Mouse (Mus musculus) heart, embryonic 16.5 days (tissue): ENCODE data around the gene Acvrl1. TPM values are rescaled to one million over a fixed set of nuclear protein-coding genes. Genes with fewer than 3 reads are reported as not detected.
A peak's percentile ranks its signal among the peaks of the same experiment; 100 is the strongest.

ENCODE experiments used
- ATAC-seq: fragments of 200-750 bp; cut with Nextera tagmentation; replicated peaks from 2 replicates; pipeline ENCODE4 v1.8.0; 2017; ENCODE audit warnings: moderate number of reproducible peaks; ENCODE audit not compliant: insufficient read depth, low FRiP score; ENCODE audit errors: extremely low read depth
- H3K27ac ChIP-seq: fragments of 300-500 bp; sonication (generic); 2 replicates; pipeline ENCODE4 v1.5.1; 2014; ENCODE audit warnings: mild to moderate bottlenecking, low read length, control low read depth, moderate library complexity
- H3K27me3 ChIP-seq: fragments of 300-500 bp; sonication (generic); 2 replicates; pipeline ENCODE4 v1.6.1; 2014; ENCODE audit warnings: low read length, mixed read lengths; ENCODE audit not compliant: control insufficient read depth, insufficient read depth
- H3K36me3 ChIP-seq: fragments of 300-500 bp; sonication (generic); 2 replicates; pipeline ENCODE4 v1.6.1; 2014; ENCODE audit not compliant: control insufficient read depth, insufficient read depth
- H3K4me1 ChIP-seq: fragments of 300-500 bp; sonication (generic); 2 replicates; pipeline ENCODE4 v1.6.1; 2014; ENCODE audit warnings: low read length, mixed read lengths; ENCODE audit not compliant: control insufficient read depth, insufficient read depth
- H3K4me2 ChIP-seq: fragments of 300-500 bp; sonication (generic); 2 replicates; pipeline ENCODE4 v1.6.1; 2014; ENCODE audit warnings: low read depth, mild to moderate bottlenecking, control low read depth, low read length
- H3K4me3 ChIP-seq: fragments of 300-500 bp; sonication (generic); 2 replicates; pipeline ENCODE4 v1.5.1; 2014; ENCODE audit warnings: mild to moderate bottlenecking, control low read depth, low read length
- H3K9ac ChIP-seq: fragments of 300-500 bp; sonication (generic); 2 replicates; pipeline ENCODE4 v1.6.1; 2014; ENCODE audit warnings: low read length, control low read depth
- H3K9me3 ChIP-seq: fragments of 300-500 bp; sonication (generic); replicated peaks from 2 replicates; pipeline ENCODE4 v1.6.1; 2016; ENCODE audit warnings: low read length; ENCODE audit not compliant: control insufficient read depth
- WGBS: fragments of 180-500 bp; shearing (Covaris S2); extraction: QIAGEN DNeasy Blood & Tissue Kit; methylation state at CpG from one replicate; pipeline ENCODE4 v1.1.7; 2014; 5-methylcytosine and 5-hydroxymethylcytosine counted together
- microRNA-seq: library from miRNA; unstranded; fragments of <30 nt; microRNA quantifications from one replicate; pipeline ENCODE4, GENCODE M21; 2017
- polyA plus RNA-seq: library from polyadenylated mRNA; unstranded; fragments of >200 nt; fragmentation: Nextera tagmentation; extraction: Ambion mirVana; gene quantifications from 2 replicates; pipeline ENCODE4 v1.2.1, GENCODE M21; 2015

Gene Acvrl1
- polyA plus RNA-seq, 1 experiment from 2014 or later: 14.7 TPM

GRCm38 (mm10) chr15:101189981-101190761 lies 61.8 kb downstream of the Acvrl1 start:
- H3K27me3 ChIP-seq: no peaks in the 10 kb centered on the region
- H3K36me3 ChIP-seq: peaks cover 9% of the 10 kb centered on the region
- no peak overlapping the region for H3K4me2 ChIP-seq
- H3K9me3 ChIP-seq: no peaks in the 10 kb centered on the region
- 72% methylated on average over 10 of the region's 10 CpGs for WGBS
- H3K27ac ChIP-seq: no peak overlapping the region
- H3K4me3 ChIP-seq: no peak overlapping the region
- H3K9ac ChIP-seq: no peak overlapping the region
- no peak for ATAC-seq
- H3K4me1 ChIP-seq: peaks cover 52% of the 10 kb centered on the region

GRCm38 (mm10) chr15:101190762-101191150 lies 62.4 kb downstream of the Acvrl1 start:
- Histone ChIP-seq H3K9me3 (no peaks in the 10 kb centered on the region), H3K27ac (peak overlapping the region; percentile 81), H3K36me3 (peaks cover 14% of the 10 kb centered on the region), H3K4me1 (peaks cover 52% of the 10 kb centered on the region), H3K4me2 (no peak overlapping the region), H3K27me3 (no peaks in the 10 kb centered on the region), H3K9ac (no peak overlapping the region), H3K4me3 (no peak overlapping the region)
- no peak for ATAC-seq
- WGBS: 35% methylated on average over 5 of the region's 5 CpGs

DNA sequence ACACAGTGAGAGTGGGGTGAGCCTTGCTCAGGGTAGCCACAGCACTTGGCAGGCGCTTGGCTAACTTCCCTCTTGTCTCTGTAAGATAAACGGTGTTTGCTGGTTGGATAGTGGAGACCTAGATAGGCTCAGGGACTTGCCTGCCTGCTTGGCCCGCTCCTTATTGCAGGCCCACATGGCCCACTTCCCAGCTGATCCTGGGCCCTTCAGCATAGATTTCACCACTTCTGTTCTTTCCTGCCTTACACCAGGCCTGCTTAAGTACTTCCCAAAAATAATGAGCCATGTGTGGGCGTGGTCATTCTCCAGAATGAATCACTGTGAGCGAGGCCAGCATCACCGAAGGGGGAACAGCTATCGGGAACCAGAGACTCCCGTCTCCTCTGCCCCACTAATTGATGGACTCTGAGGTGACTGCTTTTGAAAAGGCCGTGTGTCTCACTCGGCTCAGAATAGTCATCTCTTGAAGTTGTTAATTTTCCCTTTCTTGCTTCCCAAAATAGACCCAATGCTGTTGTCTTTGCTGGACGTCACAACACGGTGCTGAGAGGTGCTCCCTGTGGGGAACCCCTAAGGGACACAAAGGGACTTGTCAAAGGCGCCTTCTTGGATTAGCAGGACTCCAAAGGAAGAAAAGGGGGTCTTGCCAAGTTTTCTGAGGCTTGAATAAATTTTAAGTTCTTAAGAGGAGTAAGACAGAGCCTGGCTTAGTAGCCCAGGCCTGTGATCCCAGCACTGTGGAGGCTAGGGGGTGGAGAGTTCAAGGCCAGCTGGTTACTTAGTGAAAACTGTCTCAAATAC lies 63.3 kb downstream of the Acvrl1 start:
- H3K9me3 ChIP-seq: no peaks in the 10 kb centered on the region
- peak overlapping the region; percentile 8 for H3K4me2 ChIP-seq
- H3K27ac ChIP-seq: peak overlapping the region; percentile 81
- 15% methylated on average over 13 of the region's 13 CpGs for WGBS
- peak; percentile 54 for ATAC-seq
- H3K36me3 ChIP-seq: peaks cover 21% of the 10 kb centered on the region
- H3K4me3 ChIP-seq: no peak overlapping the region
- H3K4me1 ChIP-seq: peaks cover 52% of the 10 kb centered on the region
- H3K9ac ChIP-seq: peak overlapping the region; percentile 18; the same call in 1 of the 2 replicates
- no peaks in the 10 kb centered on the region for H3K27me3 ChIP-seq

GRCm38 (mm10) chr15:101192260-101192640 lies 63.9 kb downstream of the Acvrl1 start:
- Histone ChIP-seq H3K4me2 (no peak overlapping the region; the same call in 1 of the 2 replicates), H3K27me3 (no peaks in the 10 kb centered on the region), H3K9me3 (no peaks in the 10 kb centered on the region), H3K9ac (peak overlapping the region; percentile 18; the same call in 1 of the 2 replicates), H3K27ac (peak overlapping the region; percentile 81), H3K4me3 (no peak overlapping the region), H3K4me1 (peaks cover 52% of the 10 kb centered on the region), H3K36me3 (peaks cover 21% of the 10 kb centered on the region)
- 40% methylated on average over 7 of the region's 7 CpGs for WGBS
- no peak for ATAC-seq

DNA sequence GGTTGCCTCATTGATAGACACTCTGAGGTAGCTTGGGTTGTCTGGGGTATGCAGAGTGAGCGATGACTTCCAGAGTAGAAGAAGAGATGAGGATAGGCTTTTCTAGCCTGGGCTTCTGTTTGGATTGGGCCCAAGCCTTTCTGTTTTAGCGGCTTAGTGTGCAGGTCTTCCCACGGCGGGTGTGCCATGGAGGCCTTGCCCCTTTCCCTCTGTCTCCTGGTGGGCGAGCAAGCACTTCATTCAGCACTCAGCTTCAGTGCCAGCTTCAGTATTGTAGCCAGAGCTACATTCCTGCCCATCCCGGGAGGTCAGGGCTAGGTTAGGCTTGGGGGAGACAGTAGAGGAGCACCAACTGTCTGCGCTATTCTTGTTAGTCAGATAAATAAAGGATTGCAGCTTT lies 64.3 kb downstream of the Acvrl1 start:
- peaks cover 21% of the 10 kb centered on the region for H3K36me3 ChIP-seq
- no peak for ATAC-seq
- H3K27ac ChIP-seq: 0 out of 2 replicates have a peak overlapping the region, but pooled peaks have one; percentile 81
- H3K4me2 ChIP-seq: no peak overlapping the region
- no peaks in the 10 kb centered on the region for H3K9me3 ChIP-seq
- peaks cover 52% of the 10 kb centered on the region for H3K4me1 ChIP-seq
- no peak overlapping the region for H3K9ac ChIP-seq
- H3K4me3 ChIP-seq: no peak overlapping the region
- 55% methylated on average over 7 of the region's 7 CpGs for WGBS
- H3K27me3 ChIP-seq: no peaks in the 10 kb centered on the region

DNA sequence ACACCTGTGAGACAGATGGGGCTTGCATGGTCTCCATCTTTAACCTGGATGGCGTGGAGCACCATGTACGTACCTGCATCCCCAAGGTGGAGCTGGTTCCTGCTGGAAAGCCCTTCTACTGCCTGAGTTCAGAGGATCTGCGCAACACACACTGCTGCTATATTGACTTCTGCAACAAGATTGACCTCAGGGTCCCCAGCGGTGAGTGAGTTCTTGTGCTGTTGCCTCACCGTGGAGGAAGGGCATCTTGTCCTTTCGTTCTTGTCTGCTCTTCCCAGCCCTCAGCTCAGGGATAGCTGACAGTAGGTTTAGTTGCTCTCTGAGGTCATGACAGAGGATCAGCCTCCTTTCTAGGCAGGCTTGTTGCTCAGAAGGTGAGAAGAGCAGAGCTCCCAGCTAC lies 65.6 kb downstream of the Acvrl1 start:
- WGBS: 90% methylated on average over 6 of the region's 6 CpGs
- ATAC-seq: no peak
- H3K36me3 ChIP-seq: peaks cover 23% of the 10 kb centered on the region
- H3K4me1 ChIP-seq: peaks cover 47% of the 10 kb centered on the region
- no peaks in the 10 kb centered on the region for H3K27me3 ChIP-seq
- no peak overlapping the region for H3K27ac ChIP-seq
- no peak overlapping the region for H3K9ac ChIP-seq
- H3K4me2 ChIP-seq: no peak overlapping the region
- H3K9me3 ChIP-seq: no peaks in the 10 kb centered on the region
- H3K4me3 ChIP-seq: no peak overlapping the region

Small RNA genes lying within 50 kb of the gene (microRNA-seq; reads per million reads assigned to microRNA genes)
- not detected for gene Mir6962

Other genes with a start within 250 kb of the Acvrl1 start
- not detected in 2 replicates for gene Gm47841, start 81.1 kb upstream of the Acvrl1 start, polyA plus RNA-seq
- gene Fignl2, start 50.0 kb upstream of the Acvrl1 start, polyA plus RNA-seq: 0.10 and 0.12 TPM in 2 replicates
- gene Ankrd33, start 12.8 kb upstream of the Acvrl1 start, polyA plus RNA-seq: not detected in 2 replicates
- gene Acvr1b, start 45.5 kb downstream of the Acvrl1 start, polyA plus RNA-seq: 7.1 and 8.0 TPM in 2 replicates
- 3.1 and 3.4 TPM in 2 replicates for gene Grasp, start 95.7 kb downstream of the Acvrl1 start, polyA plus RNA-seq
- 12.6 and 13.5 TPM in 2 replicates for gene Nr4a1, start 125.7 kb downstream of the Acvrl1 start, polyA plus RNA-seq
- 64.5 and 68.9 TPM in 2 replicates for gene Atg101, start 155.8 kb downstream of the Acvrl1 start, polyA plus RNA-seq
- 2.8 and 7.1 TPM in 2 replicates for gene 6030408B16Rik, start 164.7 kb downstream of the Acvrl1 start, polyA plus RNA-seq
- 8.7 and 9.0 TPM in 2 replicates for gene Krt80, start 241.6 kb downstream of the Acvrl1 start, polyA plus RNA-seq